Mouse (Mus musculus): ENCODE results near the gene Gper1. TPM values are rescaled to one million over a fixed set of nuclear protein-coding genes. Genes with fewer than 3 reads are reported as not detected.
A peak's percentile ranks its signal among the peaks of the same experiment; 100 is the strongest.

Gene Gper1
- polyA plus RNA-seq, 1 experiment: not detected

- Histone ChIP-seq H3K4me1 (ENCODE audit: control insufficient read depth, insufficient read depth, low read length) (peaks cover 17% of the 10 kb centered on the region), H3K4me3 (replicated peaks; ENCODE audit: control insufficient read depth, low read depth, low read length) (peak overlapping the region; percentile 86), H3K27ac (ENCODE audit: control insufficient read depth, insufficient read depth, low read depth, low read length, poor library complexity) (peak overlapping the region; percentile 97)
- TF ChIP-seq CTCF (IDR thresholded peaks at IDR 0.05; ENCODE audit: control insufficient read depth, insufficient read depth, low read length): no peak
- TF ChIP-seq POLR2A (IDR thresholded peaks at IDR 0.05; ENCODE audit: borderline replicate concordance, control insufficient read depth, low read depth, low read length): peak; percentile 55; the same call in 1 of the 2 replicates
- under 1% methylated on average over 73 of the region's 73 CpGs for WGBS
These were observed 42.3 kb upstream of the Gper1 start for GRCm38 (mm10) chr5:139380385-139381248.

DNA sequence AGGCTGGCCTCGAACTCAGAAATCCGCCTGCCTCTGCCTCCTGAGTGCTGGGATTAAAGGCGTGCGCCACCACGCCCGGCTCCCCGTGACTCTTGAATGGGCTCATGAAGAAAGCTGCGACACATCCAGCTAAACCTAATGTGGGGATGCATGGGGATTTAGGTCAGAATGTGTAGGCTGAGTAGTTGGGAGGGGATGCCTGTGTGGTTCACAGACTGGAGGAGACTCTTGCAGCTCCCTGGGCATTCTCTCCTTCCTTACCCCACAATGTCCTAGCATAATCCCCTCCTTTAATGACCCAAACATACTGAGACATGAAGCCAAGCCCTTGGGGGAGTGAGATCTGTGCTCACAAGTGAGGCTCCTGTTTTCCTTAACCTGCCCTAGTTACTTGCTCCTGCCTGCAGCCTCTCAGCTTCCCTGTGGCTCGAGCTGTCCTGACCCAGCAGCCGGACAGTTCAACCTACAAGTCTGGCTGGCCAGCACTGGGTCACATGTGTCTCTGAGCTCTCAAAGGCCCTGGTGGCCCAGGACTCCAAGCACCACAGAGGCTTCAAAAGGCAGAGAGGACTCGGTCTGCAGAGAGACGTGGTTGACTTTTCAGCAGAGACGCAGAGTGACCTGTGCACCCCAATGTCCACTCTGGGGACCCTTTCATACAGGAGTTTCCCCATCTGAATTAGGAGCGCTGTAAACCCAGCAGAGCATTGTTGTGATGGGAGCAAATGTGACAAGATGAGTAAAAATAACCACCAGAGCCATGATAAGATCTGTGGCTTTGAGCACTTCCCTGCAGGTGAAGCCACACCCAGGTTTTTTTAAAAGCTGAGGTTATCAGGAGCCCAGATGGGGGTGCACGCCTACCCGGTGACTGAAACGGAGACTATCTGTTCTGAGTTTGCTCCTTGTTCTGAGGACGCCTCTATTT, 41.1 kb upstream of the Gper1 start:
- Histone ChIP-seq H3K4me3 (replicated peaks; ENCODE audit: control insufficient read depth, low read depth, low read length) (peak overlapping the region; percentile 56), H3K4me1 (ENCODE audit: control insufficient read depth, insufficient read depth, low read length) (peaks cover 19% of the 10 kb centered on the region), H3K27ac (ENCODE audit: control insufficient read depth, insufficient read depth, low read depth, low read length, poor library complexity) (peak overlapping the region; percentile 95)
- 26% methylated on average over 18 of the region's 18 CpGs for WGBS
- TF ChIP-seq CTCF (IDR thresholded peaks at IDR 0.05; ENCODE audit: control insufficient read depth, insufficient read depth, low read length): no peak
- no peak; the same call in 1 of the 2 replicates for TF ChIP-seq POLR2A (IDR thresholded peaks at IDR 0.05; ENCODE audit: borderline replicate concordance, control insufficient read depth, low read depth, low read length)

DNA sequence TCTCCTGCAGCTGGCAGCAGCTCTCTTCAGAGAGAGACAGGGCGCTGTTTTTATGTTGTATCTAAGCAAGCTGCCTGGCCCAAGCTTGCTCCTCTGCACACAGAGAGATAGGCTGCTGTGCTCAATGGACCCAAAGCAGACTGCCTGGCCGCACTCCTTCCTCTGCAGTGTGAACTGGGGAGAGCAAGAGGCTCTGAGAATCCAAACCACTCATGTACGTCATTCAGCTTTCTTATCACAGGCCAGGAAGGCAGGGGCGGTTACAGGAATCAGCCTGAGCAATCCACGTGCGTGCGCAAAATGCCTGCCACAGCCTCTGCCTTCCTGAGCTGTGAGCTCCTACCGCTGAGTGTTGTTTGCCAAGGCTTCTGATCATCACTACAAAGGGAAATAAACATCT, 40.2 kb upstream of the Gper1 start:
- H3K27ac ChIP-seq (ENCODE audit: control insufficient read depth, insufficient read depth, low read depth, low read length, poor library complexity): peak overlapping the region; percentile 95
- TF ChIP-seq CTCF (IDR thresholded peaks at IDR 0.05; ENCODE audit: control insufficient read depth, insufficient read depth, low read length) (no peak), POLR2A (IDR thresholded peaks at IDR 0.05; ENCODE audit: borderline replicate concordance, control insufficient read depth, low read depth, low read length) (peak; percentile 58; the same call in 1 of the 2 replicates)
- WGBS: 11% methylated on average over 8 of the region's 8 CpGs
- peaks cover 19% of the 10 kb centered on the region for H3K4me1 ChIP-seq (ENCODE audit: control insufficient read depth, insufficient read depth, low read length)
- H3K4me3 ChIP-seq (replicated peaks; ENCODE audit: control insufficient read depth, low read depth, low read length): peak overlapping the region; percentile 23

- Histone ChIP-seq H3K4me3 (replicated peaks; ENCODE audit: control insufficient read depth, low read depth, low read length) (peak overlapping the region; percentile 18), H3K4me1 (ENCODE audit: control insufficient read depth, insufficient read depth, low read length) (peaks cover 15% of the 10 kb centered on the region), H3K27ac (ENCODE audit: control insufficient read depth, insufficient read depth, low read depth, low read length, poor library complexity) (peak overlapping the region; percentile 95)
- TF ChIP-seq POLR2A (IDR thresholded peaks at IDR 0.05; ENCODE audit: borderline replicate concordance, control insufficient read depth, low read depth, low read length): no peak
- no peak for TF ChIP-seq CTCF (IDR thresholded peaks at IDR 0.05; ENCODE audit: control insufficient read depth, insufficient read depth, low read length)
- 41% methylated on average over 9 of the region's 9 CpGs for WGBS
These were observed 39.7 kb upstream of the Gper1 start for GRCm38 (mm10) chr5:139383234-139383633.

DNA sequence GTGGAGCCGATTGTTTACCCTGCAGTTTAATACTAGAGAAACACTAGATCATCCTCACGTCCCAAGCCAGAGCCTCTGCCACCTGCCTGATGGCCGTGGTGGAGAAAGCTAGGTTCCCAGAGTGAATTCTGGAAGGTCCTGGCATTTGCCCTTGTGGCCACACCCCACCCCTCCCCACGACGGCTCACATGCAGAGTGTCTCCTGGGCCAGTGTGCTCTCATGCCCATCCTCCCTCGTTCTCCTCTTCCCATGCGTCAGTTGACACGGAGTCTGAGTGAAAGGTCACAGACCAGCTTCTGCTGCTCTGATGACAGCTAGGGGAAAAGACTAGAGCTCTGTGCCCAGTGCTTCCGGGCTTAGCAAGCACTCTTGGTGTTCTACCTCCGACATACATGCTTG, 38.4 kb upstream of the Gper1 start:
- peaks cover 17% of the 10 kb centered on the region for H3K4me1 ChIP-seq (ENCODE audit: control insufficient read depth, insufficient read depth, low read length)
- TF ChIP-seq CTCF (IDR thresholded peaks at IDR 0.05; ENCODE audit: control insufficient read depth, insufficient read depth, low read length) (no peak), POLR2A (IDR thresholded peaks at IDR 0.05; ENCODE audit: borderline replicate concordance, control insufficient read depth, low read depth, low read length) (no peak)

GRCm38 (mm10) chr5:139386047-139386446, 36.9 kb upstream of the Gper1 start:
- TF ChIP-seq CTCF (IDR thresholded peaks at IDR 0.05; ENCODE audit: control insufficient read depth, insufficient read depth, low read length) (no peak), POLR2A (IDR thresholded peaks at IDR 0.05; ENCODE audit: borderline replicate concordance, control insufficient read depth, low read depth, low read length) (no peak)
- peaks cover 17% of the 10 kb centered on the region for H3K4me1 ChIP-seq (ENCODE audit: control insufficient read depth, insufficient read depth, low read length)
- 0 out of 2 replicates have a peak overlapping the region, but pooled peaks have one; percentile 3 for H3K27ac ChIP-seq (ENCODE audit: control insufficient read depth, insufficient read depth, low read depth, low read length, poor library complexity)
- no peak overlapping the region for H3K4me3 ChIP-seq (replicated peaks; ENCODE audit: control insufficient read depth, low read depth, low read length)
- 93% methylated on average over 5 of the region's 5 CpGs for WGBS

More for the DNA sequence above, 38.4 kb upstream of the Gper1 start:
- 80% methylated on average over 10 of the region's 10 CpGs for WGBS
- peak overlapping the region; percentile 6; the same call in 1 of the 2 replicates for H3K27ac ChIP-seq (ENCODE audit: control insufficient read depth, insufficient read depth, low read depth, low read length, poor library complexity)
- no peak overlapping the region for H3K4me3 ChIP-seq (replicated peaks; ENCODE audit: control insufficient read depth, low read depth, low read length)

GRCm38 (mm10) chr5:139387329-139388194, 35.4 kb upstream of the Gper1 start:
- Histone ChIP-seq H3K4me1 (ENCODE audit: control insufficient read depth, insufficient read depth, low read length) (peaks cover 17% of the 10 kb centered on the region), H3K27ac (ENCODE audit: control insufficient read depth, insufficient read depth, low read depth, low read length, poor library complexity) (peak overlapping the region; percentile 89), H3K4me3 (replicated peaks; ENCODE audit: control insufficient read depth, low read depth, low read length) (no peak overlapping the region)
- TF ChIP-seq CTCF (IDR thresholded peaks at IDR 0.05; ENCODE audit: control insufficient read depth, insufficient read depth, low read length) (no peak), POLR2A (IDR thresholded peaks at IDR 0.05; ENCODE audit: borderline replicate concordance, control insufficient read depth, low read depth, low read length) (no peak)
- WGBS: 68% methylated on average over 10 of the region's 10 CpGs
